Mouse (Mus musculus): ENCODE results near the gene Prg3.
A peak's percentile ranks its signal among the peaks of the same experiment; 100 is the strongest.

Prg3 gene

GRCm38 (mm10) chr2:84987930-84988329 lies at the start of gene Prg3:
Gene Prg3 (plus strand): TSS chr2:84988215.
- DNase-seq (ENCODE audit: low spot score in 2 of 2) = no peak

- DNase-seq (ENCODE audit: low spot score in 2 of 2) = no peak
Observed at GRCm38 (mm10) chr2:84938249-84938946, 49.6 kb upstream of the Prg3 start.

GRCm38 (mm10) chr2:84939306-84939705 lies 48.7 kb upstream of the Prg3 start:
- DNase-seq (ENCODE audit: low spot score in 2 of 2) = no peak

GRCm38 (mm10) chr2:84939711-84940110 lies 48.3 kb upstream of the Prg3 start:
- DNase-seq (ENCODE audit: low spot score in 2 of 2) = no peak

GRCm38 (mm10) chr2:84941332-84941731 lies 46.7 kb upstream of the Prg3 start:
- DNase-seq (ENCODE audit: low spot score in 2 of 2) = no peak

- DNase-seq (ENCODE audit: low spot score in 2 of 2) = no peak
Observed at GRCm38 (mm10) chr2:84941795-84942194, 46.2 kb upstream of the Prg3 start.

GRCm38 (mm10) chr2:84947154-84947771 lies 40.8 kb upstream of the Prg3 start:
- no peak for DNase-seq (ENCODE audit: low spot score in 2 of 2)

- DNase-seq (ENCODE audit: low spot score in 2 of 2) = no peak
Observed at GRCm38 (mm10) chr2:84948252-84948651, 39.8 kb upstream of the Prg3 start.

- DNase-seq (ENCODE audit: low spot score in 2 of 2) = no peak
Observed at GRCm38 (mm10) chr2:84948721-84949120, 39.3 kb upstream of the Prg3 start.

GRCm38 (mm10) chr2:84951027-84951426 lies 37.0 kb upstream of the Prg3 start:
- no peak for DNase-seq (ENCODE audit: low spot score in 2 of 2)

GRCm38 (mm10) chr2:84952251-84952650 lies 35.8 kb upstream of the Prg3 start:
- no peak for DNase-seq (ENCODE audit: low spot score in 2 of 2)

GRCm38 (mm10) chr2:84952693-84953092 lies 35.3 kb upstream of the Prg3 start:
- no peak for DNase-seq (ENCODE audit: low spot score in 2 of 2)

GRCm38 (mm10) chr2:84955435-84955834 lies 32.6 kb upstream of the Prg3 start:
- no peak for DNase-seq (ENCODE audit: low spot score in 2 of 2)

GRCm38 (mm10) chr2:84956274-84956673 lies 31.7 kb upstream of the Prg3 start:
- DNase-seq (ENCODE audit: low spot score in 2 of 2) = peak in 1 of 2 experiments; percentile 64

GRCm38 (mm10) chr2:84958588-84959264 lies 29.3 kb upstream of the Prg3 start:
- DNase-seq (ENCODE audit: low spot score in 2 of 2) = no peak

- DNase-seq (ENCODE audit: low spot score in 2 of 2) = no peak
Observed at GRCm38 (mm10) chr2:84961300-84961699, 26.7 kb upstream of the Prg3 start.

GRCm38 (mm10) chr2:84961901-84962300 lies 26.1 kb upstream of the Prg3 start:
- DNase-seq (ENCODE audit: low spot score in 2 of 2) = no peak

GRCm38 (mm10) chr2:84962906-84963507 lies 25.0 kb upstream of the Prg3 start:
- no peak for DNase-seq (ENCODE audit: low spot score in 2 of 2)

GRCm38 (mm10) chr2:84964111-84964801 lies 23.8 kb upstream of the Prg3 start:
- peak in 1 of 2 experiments; percentile 7 for DNase-seq (ENCODE audit: low spot score in 2 of 2)

GRCm38 (mm10) chr2:84967318-84967991 lies 20.6 kb upstream of the Prg3 start:
- DNase-seq (ENCODE audit: low spot score in 2 of 2) = no peak

- DNase-seq (ENCODE audit: low spot score in 2 of 2) = no peak
Observed at GRCm38 (mm10) chr2:84975580-84975979, 12.4 kb upstream of the Prg3 start.
